Mouse (Mus musculus): ENCODE measurements at regions not wholly inside any gene's neighbourhood (a gene's known extent, or its start where the extent isn't known, plus 50 kb on each side); places are given as distances from the start of the nearest gene placed in this dataset.

DNA sequence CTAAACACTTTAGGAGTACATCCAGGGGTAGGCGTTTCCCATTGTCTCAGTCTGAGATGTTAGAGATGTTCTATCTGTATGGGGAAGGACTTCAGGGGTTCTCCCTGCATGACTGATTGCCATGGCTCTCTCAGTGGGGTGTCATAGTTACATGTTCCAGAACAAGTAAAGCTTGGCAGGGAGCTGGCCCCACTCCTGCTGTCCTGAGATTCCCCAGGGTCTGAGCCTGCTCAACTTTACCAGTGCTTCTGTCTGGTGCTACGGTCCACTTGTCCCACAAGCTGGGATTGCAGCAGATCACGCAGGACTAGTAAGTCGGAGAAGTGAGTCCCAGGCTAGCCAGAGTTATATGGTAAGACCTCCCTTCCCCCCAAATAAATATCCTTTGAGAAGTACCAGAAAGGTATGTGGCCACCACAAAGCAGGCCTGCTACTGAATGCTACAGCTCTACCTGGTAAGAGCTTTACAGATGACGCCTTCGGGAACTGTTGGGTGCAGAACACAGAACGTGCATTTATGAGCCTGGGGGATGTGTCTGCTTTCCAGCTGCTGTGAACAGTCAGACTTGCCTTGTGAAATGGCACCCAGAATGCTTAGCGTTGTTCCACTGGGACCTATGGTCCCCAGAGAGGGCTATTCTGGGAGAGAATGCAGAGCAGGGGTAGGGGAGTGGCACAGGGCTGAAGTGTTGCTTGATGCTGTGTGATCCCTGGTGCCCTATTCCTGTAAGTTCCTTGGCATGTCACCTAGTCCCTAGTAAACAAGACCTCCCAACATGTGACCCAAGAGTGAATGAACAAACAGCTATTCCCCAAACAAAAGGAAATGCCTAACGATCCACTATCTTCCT is 148.9 kb upstream of the Tgfbr2 start:
- no peak for TF ChIP-seq CTCF (IDR thresholded peaks at IDR 0.05; ENCODE audit: low read depth, low read length)
- no peak for TF ChIP-seq POLR2A (IDR thresholded peaks at IDR 0.05; ENCODE audit: borderline replicate concordance, low read depth, low read length)
